Mouse (Mus musculus) heart, postnatal 0 days (tissue): ENCODE results near the gene Atp6v0c.

Experiments used
- CTCF ChIP-seq: IDR thresholded peaks from 2 replicates; pipeline ENCODE4 v1.5.1; 2016; ENCODE audit warnings: antibody characterized with exemption, control low read depth, low read depth
- EP300 ChIP-seq: IDR thresholded peaks from 2 replicates; pipeline ENCODE4 v1.6.1; 2016; ENCODE audit warnings: antibody characterized with exemption, low read depth

DNA sequence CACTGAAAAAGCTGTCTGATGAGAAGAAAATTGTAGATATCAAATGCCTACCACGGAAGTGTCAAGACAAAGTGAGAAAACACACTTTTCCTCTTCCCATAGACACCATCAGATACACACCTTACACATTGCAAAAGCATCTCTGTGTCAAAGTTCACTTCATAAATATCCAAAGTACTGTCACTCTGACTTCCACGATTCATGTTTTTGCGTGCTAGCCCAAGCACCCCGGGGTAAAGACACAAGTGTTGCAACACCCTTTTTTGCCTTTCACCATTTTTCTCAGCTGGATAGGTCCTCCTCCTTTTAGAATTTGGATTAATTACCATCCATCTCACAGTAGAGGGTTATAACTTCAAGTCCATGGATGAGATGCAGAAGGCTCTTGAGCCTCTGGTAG, 29.5 kb downstream of the Atp6v0c start:
- no peak for TF ChIP-seq CTCF
- no peak for TF ChIP-seq EP300
